ENCODE assay signal across 7 mouse cellular contexts in the genomic region with DNA sequence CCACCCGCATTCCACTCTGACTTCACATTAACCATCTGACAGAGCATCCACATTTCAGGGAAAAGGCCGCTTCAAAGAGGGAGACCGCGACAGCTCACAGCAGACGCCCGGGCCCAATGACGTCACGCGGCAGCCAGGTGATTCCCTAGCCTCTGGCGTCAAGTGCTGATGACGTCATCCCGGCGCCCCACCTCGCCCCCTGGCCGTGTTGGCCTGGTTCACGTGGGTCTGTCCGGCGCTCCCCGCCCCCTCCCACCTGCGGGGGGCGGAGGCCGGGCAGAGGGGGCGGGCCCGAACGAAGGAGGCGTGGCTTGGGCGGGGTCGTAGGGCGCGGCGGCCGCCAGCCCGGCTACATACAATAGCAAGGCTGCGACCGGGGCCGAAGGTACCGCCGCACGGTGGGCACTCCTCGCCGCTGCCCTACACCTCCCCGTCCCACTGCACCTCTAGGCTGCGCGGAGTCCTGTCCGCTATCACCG. TPM values are rescaled to one million over a fixed set of nuclear protein-coding genes. Genes with fewer than 3 reads are reported as not detected.
DNase-seq lines count a peak whose midpoint lies in the region; ATAC-seq and TF ChIP-seq lines count a peak whose summit lies in the region.

A gene (plus strand): TSS at position 352 of the 479 bp plus-strand sequence.

- ATAC-seq in limb, embryonic 11.5 days (ENCODE audit: insufficient number of reproducible peaks, low FRiP score, low TSS enrichment, low read depth) = peak; percentile 94
- peak; percentile 95 for ATAC-seq in midbrain, embryonic 13.5 days

- H3K9me3 ChIP-seq in embryonic facial prominence, embryonic 10.5 days = no peaks in the 10 kb centered on the region
- no peaks in the 10 kb centered on the region for H3K9me3 ChIP-seq in limb, embryonic 11.5 days (ENCODE audit: control insufficient read depth, low read length)
- no peaks in the 10 kb centered on the region for H3K9me3 ChIP-seq in midbrain, embryonic 13.5 days

- no peaks in the 10 kb centered on the region for H3K36me3 ChIP-seq in embryonic facial prominence, embryonic 10.5 days (replicated peaks)
- no peaks in the 10 kb centered on the region for H3K36me3 ChIP-seq in kidney, adult 2 months (ENCODE audit: control insufficient read depth, insufficient read depth, low read length)
- no peaks in the 10 kb centered on the region for H3K36me3 ChIP-seq in limb, embryonic 11.5 days (ENCODE audit: control insufficient read depth, insufficient read depth, low read length)
- no peaks in the 10 kb centered on the region for H3K36me3 ChIP-seq in midbrain, embryonic 13.5 days

- peaks cover 36% of the 10 kb centered on the region for H3K27me3 ChIP-seq in embryonic facial prominence, embryonic 10.5 days (replicated peaks; ENCODE audit: low read depth, poor library complexity, severe bottlenecking)
- no peaks in the 10 kb centered on the region for H3K27me3 ChIP-seq in kidney, adult 2 months (replicated peaks; ENCODE audit: control insufficient read depth, insufficient read depth, low read length)
- H3K27me3 ChIP-seq in limb, embryonic 11.5 days (ENCODE audit: control insufficient read depth, insufficient read depth, low read length) = no peaks in the 10 kb centered on the region
- no peaks in the 10 kb centered on the region for H3K27me3 ChIP-seq in midbrain, embryonic 13.5 days

- TF ChIP-seq POLR2A in kidney, adult 2 months (IDR thresholded peaks at IDR 0.05; ENCODE audit: low read depth, low read length) = no peak

- H3K27ac ChIP-seq in embryonic facial prominence, embryonic 10.5 days (replicated peaks) = peak within 1 kb of the TSS; percentile 91
- H3K27ac ChIP-seq in kidney, adult 2 months (ENCODE audit: insufficient read depth, low read depth, low read length) = peak within 1 kb of the TSS; percentile 60
- no peak within 1 kb of the TSS; the same call in 1 of the 2 replicates for H3K27ac ChIP-seq in limb, embryonic 11.5 days (replicated peaks; ENCODE audit: low read depth, low read length)
- peak within 1 kb of the TSS; percentile 88 for H3K27ac ChIP-seq in midbrain, embryonic 13.5 days

- TF ChIP-seq CTCF in kidney, adult 2 months (conservative IDR thresholded peaks at IDR 0.05; ENCODE audit: insufficient read depth, insufficient read length, low read depth, low read length) = no peak

- peak within 1 kb of the TSS; percentile 94 for H3K4me3 ChIP-seq in embryonic facial prominence, embryonic 10.5 days
- H3K4me3 ChIP-seq in kidney, adult 2 months (ENCODE audit: insufficient read depth, low read depth, low read length) = peak within 1 kb of the TSS; percentile 100
- H3K4me3 ChIP-seq in limb, embryonic 11.5 days (ENCODE audit: low read depth, low read length) = peak within 1 kb of the TSS; percentile 62
- peak within 1 kb of the TSS; percentile 92 for H3K4me3 ChIP-seq in midbrain, embryonic 13.5 days (replicated peaks)

- H3K4me1 ChIP-seq in embryonic facial prominence, embryonic 10.5 days = peaks cover 17% of the 10 kb centered on the region
- H3K4me1 ChIP-seq in kidney, adult 2 months (ENCODE audit: control insufficient read depth, insufficient read depth, low read length) = peaks cover 6% of the 10 kb centered on the region; the same call in 1 of the 2 replicates
- H3K4me1 ChIP-seq in limb, embryonic 11.5 days (ENCODE audit: control insufficient read depth, insufficient read depth, low read length) = peaks cover 5% of the 10 kb centered on the region; the same call in 1 of the 2 replicates
- peaks cover 30% of the 10 kb centered on the region for H3K4me1 ChIP-seq in midbrain, embryonic 13.5 days (replicated peaks)

- under 1% methylated on average over 46 of the region's 46 CpGs for WGBS in embryonic facial prominence, embryonic 10.5 days
- 1% methylated on average over 45 of the region's 46 CpGs for WGBS in kidney, adult 2 months
- WGBS in limb, embryonic 11.5 days = under 1% methylated on average over 35 of the region's 46 CpGs
- 0% methylated on average over 43 of the region's 46 CpGs for WGBS in midbrain, embryonic 13.5 days

- peak; percentile 88 for DNase-seq in adrenal gland, postnatal 25 days
- DNase-seq in embryonic facial prominence, embryonic 10.5 days (ENCODE audit: low spot score) = peak; percentile 93
- peak; percentile 32 to 50 for DNase-seq in heart, adult 18-20 months
- peak; percentile 86 for DNase-seq in kidney, adult 2 months
- DNase-seq in limb, embryonic 11.5 days (ENCODE audit: low spot score) = peak; percentile 94
- DNase-seq in spleen, adult 18-20 months = peak; percentile 44 to 60

- H3K4me2 ChIP-seq in limb, embryonic 11.5 days (ENCODE audit: low read depth, severe bottlenecking) = peak within 1 kb of the TSS; percentile 91
- H3K4me2 ChIP-seq in midbrain, embryonic 13.5 days (replicated peaks) = peak within 1 kb of the TSS; percentile 88

- H3K9ac ChIP-seq in limb, embryonic 11.5 days (ENCODE audit: low read length) = peak within 1 kb of the TSS; percentile 64
- peak within 1 kb of the TSS; percentile 95 for H3K9ac ChIP-seq in midbrain, embryonic 13.5 days (replicated peaks)

RNA-seq across cellular contexts. Expression of the gene that starts here (rescaled TPM):
- total RNA-seq in adrenal gland, postnatal 25 days (2021) = 20.5 and 26.5 TPM in 2 replicates
- 43.6 and 44.2 TPM in 2 replicates for polyA plus RNA-seq in embryonic facial prominence, embryonic 10.5 days (2016; fragmentation: Nextera tagmentation; extraction: Ambion mirVana)
- 1 to 10 TPM; 1.5 to 2.2 TPM for total RNA-seq in heart, adult 18-20 months (2021)
- 25.1 and 30.3 TPM in 2 replicates for polyA plus RNA-seq in kidney, adult 2 months (2012; rRNA removed)
- polyA plus RNA-seq in limb, embryonic 11.5 days (2014; fragmentation: Nextera tagmentation; extraction: Ambion mirVana) = 33.2 and 39.4 TPM in 2 replicates
- 145 and 152 TPM in 2 replicates for polyA plus RNA-seq in midbrain, embryonic 13.5 days (2015; fragmentation: Nextera tagmentation; extraction: Ambion mirVana)

Comparison
In these comparisons a context has a peak if more than half of its experiments do, and no peak if none do; other contexts are left out.
1. DNase-seq: peak in every context shown above with its lines; median percentile 94 in limb, embryonic 11.5 days; 93 in embryonic facial prominence, embryonic 10.5 days; 88 in adrenal gland, postnatal 25 days; 86 in kidney, adult 2 months; 52 in spleen, adult 18-20 months; 41 in heart, adult 18-20 months.